Mouse (Mus musculus): ENCODE results near the gene Rps6ka5.

The Rps6ka5 gene

DNA sequence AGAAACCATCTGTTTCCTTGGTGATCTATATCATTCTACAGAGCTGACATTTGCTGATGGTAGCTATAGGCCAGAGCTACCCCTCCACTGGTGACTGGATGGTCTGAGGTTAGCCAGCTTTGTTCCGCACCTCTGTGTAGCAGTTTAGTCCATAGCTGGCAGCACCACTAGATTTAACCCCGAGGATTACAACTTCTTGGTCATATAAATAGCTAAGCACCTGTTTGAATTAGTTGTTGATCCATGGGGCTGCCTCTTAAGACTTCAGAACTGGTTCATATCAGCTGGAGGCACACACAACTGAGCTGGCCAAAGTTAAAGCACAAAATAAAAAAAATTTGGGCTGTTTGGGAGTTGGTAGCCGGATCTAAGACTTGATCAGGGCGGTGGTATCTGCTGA, 193.6 kb downstream of the Rps6ka5 start:
- no peak for DNase-seq (ENCODE audit: low read depth, low spot score)

DNA sequence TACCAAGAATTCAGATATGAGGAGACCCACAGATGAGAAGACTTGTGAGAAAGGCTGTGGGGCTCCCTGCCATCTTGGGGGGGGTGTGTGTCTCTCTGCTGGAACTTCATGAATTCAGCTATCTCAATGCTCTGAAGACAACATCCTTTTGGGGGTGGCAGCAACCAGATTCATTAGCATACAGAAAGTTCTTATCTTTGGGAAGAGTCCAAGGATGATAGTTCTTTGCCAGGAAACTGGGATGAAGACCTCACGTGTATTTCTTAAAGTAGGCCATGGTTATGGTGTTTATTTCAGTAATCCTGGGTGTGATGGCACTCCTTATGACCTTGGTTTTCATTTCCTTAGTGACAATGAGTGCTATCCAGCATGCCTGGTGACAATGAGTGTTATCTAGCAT, 195.0 kb downstream of the Rps6ka5 start:
- DNase-seq (ENCODE audit: low read depth, low spot score) = no peak

DNA sequence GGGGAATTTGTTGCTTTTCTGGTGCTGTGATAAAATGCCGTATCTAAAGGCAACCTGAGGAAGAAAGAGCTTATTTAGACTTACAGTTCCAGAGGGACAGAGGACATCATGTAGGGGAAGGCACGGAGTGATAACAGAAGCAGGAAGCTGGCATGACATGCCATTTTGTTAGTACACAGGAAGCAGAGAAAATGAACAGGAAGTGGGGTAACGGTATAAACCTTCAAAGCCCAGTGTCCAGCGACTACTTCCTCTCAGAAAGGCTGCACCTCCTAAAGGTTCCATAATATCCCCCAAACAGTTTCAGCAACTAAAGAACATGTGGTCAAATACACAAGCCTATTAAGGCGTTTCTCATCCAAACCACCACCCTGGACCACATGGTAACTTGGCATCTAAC, 195.9 kb downstream of the Rps6ka5 start:
- DNase-seq (ENCODE audit: low read depth, low spot score) = no peak

DNA sequence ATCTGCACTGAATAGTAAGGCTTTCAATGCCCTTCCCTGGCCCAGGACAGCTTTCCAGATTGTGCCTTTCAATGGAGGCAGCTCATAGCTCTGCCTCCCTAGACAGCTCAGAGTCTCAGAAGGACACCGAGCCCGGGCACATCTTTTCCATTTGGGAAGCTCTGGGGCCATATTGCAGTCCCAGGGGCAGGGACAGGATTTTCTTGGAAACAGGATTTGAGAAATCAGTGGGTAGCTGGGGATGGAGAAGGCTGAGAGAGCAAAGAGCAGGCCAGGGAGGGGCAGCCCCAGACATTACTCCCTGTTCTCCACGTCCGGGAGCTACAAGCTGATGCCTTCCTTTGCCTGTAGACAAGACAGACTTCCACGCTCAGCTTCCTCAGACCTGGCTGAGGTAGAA, 197.1 kb downstream of the Rps6ka5 start:
- DNase-seq (ENCODE audit: low read depth, low spot score) = no peak

DNA sequence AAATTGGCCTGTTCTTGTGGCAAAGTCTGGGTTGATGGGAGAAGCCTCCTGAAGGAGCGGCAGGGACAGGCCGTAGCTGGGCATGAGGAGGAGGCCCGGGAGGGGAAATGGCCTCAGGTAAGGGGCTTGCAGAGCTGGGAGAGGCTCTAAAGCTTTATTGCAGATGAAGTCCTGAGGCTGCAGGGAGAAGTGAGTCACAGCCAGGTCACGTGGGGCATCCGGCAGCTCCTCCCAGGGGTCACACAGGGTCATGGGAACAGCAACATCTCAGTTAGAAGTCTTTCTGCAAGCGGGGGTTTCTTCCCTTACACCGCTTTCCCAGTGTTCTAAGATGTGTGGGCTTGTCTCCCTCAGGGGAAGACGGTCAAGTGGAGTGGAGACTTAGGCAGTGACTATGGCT, 197.6 kb downstream of the Rps6ka5 start:
- no peak for DNase-seq (ENCODE audit: low read depth, low spot score)

DNA sequence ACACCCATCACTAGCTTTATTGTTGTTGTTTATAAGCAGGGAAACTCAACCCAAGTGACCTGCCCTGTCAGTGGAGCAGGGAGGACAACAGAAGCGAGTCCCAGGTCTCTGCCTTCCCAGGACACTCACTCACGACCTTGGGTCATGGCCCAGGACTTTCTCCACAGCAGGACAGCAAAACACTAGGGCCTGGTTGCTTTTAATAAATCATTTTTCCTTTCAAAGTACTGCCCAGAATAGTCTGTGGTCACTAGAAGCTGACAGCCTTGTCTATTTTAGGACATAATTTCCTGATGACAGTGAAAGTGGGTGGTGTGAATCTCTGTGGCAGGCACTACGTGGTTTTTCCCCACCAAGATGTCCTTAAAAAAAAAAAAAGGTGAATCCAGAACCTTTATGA, 198.5 kb downstream of the Rps6ka5 start:
- no peak for DNase-seq (ENCODE audit: low read depth, low spot score)

DNA sequence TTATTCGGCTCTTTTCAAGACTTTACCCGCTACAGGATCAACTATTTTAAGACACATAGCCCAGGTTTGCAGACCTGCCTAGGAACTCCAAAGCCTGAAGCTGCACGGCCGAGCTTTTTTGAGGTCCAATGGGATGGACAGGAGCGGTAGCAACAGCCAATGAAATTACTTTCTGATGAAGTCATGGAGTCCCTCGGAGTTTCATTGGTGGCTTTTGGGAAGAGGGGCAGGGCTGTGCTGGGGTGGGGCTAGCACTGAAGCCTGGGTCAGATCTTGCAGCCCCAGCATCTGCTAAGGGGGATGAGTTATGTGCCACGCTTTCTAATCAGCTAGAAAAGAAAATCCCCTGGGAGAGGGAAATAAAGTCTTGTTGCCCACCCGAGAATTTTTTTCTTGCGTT, 199.0 kb downstream of the Rps6ka5 start:
- DNase-seq (ENCODE audit: low read depth, low spot score) = peak; percentile 59

DNA sequence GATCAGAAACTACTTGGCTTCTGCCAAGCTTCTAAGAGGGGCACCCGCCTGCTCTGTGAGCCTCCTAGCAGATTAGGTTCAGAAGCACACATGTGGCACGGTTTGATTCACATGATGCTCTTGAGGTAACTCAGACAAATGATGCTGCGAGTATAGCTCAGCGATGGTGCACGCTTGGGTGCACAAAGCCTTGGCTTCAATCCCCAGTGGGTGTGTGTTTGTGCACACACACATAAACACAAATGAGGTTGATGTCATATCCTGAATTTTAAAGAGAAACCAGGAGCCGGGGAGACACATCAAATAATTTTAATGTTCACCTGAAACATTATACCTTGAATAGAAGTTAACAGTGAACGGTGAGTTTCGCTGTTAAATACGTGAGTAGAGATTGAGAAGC, 199.5 kb downstream of the Rps6ka5 start:
- no peak for DNase-seq (ENCODE audit: low read depth, low spot score)

DNA sequence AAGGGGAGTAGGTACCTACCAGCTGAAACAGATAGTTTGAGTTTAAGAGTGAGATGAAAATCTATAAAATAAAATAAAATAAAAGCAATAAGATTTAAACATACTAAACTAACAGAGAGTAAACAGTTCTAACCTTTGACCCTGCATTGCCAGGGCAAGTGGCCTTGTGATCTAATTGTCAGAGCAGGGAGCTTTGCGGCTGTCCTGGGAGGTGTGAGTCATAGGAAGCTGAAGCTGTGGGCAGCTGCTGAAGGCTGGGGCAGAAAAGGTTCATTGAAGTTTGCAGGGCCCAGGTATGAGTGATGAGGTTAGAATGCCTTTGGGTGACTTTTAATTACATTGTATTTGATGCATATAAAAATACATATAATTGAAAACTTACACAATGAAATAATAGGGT, 200.8 kb downstream of the Rps6ka5 start:
- DNase-seq (ENCODE audit: low read depth, low spot score) = no peak

DNA sequence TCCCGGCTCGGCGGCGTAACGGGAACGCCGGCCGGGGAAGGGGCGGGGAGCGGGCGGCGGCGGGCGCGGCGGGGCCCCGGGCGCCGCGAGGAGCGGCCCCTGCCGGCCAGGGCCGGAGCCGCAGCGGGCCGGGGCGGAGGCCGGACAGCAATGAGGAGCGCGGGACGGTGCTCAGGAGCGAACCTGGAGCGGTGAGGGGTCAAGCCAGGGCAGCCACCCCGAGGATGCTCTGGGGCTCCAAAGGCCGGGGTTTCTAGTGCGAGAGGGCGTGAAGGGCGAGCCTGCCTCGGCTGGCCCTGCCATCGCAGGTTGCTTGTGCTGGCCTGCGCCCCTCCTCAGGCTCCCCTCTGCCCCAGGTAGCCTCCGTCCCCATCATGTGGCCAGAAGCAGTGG, 206.0 kb downstream of the Rps6ka5 start, which contains the start of gene Ttc7b:
Gene Ttc7b, minus strand, starts transcription at position 33 of the 393 bp plus-strand sequence.
- DNase-seq (ENCODE audit: low read depth, low spot score) = peak; percentile 44

DNA sequence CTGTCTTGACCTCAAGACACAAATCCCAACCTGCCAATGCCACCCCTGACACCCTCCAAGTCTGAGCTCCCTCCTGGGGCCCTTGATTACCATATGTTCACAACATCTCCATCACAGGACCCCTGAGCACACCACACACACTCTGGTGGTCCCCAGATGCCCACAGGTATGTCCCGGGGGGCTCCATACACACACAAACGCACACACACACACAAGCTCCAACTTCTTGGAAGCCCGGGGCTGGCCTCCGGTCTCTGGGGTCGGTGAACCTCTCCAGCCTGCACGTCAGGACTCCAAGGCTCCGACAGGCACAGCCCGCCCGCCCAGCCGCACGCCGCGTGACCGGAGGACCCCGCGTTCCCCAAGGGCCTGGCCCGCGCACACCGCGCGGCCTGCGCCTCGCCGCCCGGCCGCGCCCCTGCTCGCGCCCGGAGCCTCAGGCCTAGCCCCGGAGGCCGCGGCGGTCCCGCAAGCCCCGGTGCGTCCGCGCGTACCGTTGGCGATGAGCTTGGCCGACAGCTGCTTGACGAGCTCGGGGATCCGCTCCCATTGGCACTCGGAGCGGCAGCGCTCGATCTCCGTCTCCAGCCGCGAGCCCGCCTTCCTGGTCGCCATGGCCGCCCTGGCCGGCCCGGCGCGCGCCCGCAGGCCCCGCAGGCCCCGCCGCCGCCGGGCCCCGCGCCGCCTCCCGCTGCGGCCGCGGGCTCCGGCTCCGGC, 206.5 kb downstream of the Rps6ka5 start:
- DNase-seq (ENCODE audit: low read depth, low spot score) = peak; percentile 33

DNA sequence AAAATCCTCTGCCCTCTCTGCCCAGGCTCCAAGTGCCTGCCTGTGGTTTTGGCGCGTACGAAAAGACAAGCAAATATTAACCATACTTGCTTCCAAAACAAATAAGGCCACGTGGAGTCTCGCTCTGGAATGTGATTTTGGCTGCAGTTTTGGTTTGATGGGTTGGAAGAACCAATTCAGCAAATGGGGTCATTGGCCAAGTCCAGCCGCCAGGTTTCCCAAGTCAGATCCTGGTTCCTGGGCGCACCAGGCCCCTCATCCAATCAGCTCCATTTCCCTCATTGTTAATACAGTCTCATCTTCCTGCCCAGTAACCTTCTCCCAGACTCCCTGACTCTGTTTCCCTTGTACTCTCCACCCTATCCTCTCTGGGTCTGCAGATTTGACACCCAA, 207.1 kb downstream of the Rps6ka5 start:
- DNase-seq (ENCODE audit: low read depth, low spot score) = no peak

DNA sequence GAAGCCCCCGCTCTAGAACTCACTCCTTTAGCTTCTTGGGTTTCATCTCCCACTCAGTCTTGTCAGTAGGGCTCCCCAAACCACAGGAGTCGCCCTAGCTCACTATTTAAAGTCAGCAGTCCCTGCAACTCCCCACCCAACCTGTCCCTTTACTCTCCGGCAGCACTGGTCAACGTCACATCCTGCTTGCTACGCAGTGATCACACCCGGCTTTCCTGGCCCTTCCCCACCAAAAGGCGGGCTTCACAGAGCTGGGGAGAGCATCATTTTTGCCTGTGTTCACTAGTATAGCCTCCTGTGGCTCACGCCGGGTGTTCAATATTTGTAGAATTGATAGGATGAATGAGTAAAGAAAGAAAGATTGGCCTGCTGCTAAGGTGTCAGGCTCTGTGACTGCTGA, 209.4 kb downstream of the Rps6ka5 start:
- no peak for DNase-seq (ENCODE audit: low read depth, low spot score)

DNA sequence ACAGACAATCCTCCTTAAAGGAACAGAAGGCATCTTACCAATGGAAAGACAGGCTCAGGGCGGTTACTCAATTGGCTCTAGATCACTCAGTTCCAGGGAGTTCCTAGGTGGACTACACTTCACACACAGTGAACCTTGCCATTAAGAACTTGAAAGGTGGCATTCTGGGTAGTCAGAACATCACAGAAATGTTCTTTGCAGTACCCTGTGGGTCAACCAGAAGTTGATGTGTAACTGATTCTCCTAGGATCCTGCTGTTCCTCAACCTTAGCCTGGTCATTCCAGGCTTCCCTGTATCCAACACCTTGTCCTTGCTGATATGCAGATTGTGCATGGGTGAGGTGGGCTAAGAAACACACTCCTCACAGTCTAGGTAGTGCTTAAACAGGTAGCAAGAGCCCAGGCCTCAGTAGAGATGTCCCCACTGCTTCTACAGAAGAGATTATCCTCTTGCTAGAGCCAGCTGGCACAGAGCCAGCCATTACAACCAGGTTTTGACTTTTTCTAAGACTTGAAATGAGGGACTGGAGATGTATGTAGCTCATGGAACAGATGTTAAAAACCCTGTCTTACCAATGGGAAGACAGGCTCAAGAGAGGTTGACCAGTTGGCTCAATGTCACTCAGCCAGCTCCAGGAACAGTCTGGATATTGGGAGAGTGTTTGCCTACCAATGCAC, 210.5 kb downstream of the Rps6ka5 start:
- no peak for DNase-seq (ENCODE audit: low read depth, low spot score)

DNA sequence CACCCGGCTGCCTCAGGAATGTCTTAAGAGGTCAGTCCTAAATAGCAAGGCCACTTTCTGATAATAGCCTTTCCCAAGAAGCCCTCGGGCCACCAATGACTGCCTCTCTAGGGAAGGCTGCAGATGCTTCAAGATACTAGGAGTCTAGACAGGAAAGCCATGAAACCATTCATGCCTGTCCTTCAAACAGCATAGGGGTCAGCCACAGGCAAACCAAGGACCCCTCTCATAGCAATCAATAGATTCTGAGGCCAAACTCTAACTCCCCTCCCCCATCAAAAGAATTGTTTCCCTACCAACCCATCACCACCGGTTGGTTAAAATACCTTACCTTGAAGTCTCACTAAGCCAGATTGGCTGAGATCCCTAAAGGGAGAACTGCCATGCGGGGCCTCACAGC, 211.3 kb downstream of the Rps6ka5 start:
- DNase-seq (ENCODE audit: low read depth, low spot score) = no peak

DNA sequence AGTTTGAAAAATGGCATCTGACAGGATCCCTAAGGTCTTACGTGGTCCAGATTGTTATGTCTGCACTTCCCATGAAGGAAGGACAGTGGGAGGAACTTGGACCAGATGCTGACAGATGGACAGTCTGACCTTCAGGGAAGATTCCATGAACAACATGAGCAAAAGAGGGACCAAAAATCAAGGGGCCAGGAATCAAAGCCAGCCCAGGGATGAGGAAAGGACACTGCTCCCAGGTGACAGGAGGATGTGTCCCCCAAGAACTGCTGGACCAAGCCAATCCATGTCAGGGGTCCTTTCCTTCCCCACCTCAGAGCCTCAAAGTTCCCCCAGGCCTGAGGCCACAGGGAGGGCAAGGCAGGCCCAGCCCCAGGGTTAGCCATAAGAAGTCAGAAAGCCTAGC, 212.2 kb downstream of the Rps6ka5 start:
- DNase-seq (ENCODE audit: low read depth, low spot score) = no peak

DNA sequence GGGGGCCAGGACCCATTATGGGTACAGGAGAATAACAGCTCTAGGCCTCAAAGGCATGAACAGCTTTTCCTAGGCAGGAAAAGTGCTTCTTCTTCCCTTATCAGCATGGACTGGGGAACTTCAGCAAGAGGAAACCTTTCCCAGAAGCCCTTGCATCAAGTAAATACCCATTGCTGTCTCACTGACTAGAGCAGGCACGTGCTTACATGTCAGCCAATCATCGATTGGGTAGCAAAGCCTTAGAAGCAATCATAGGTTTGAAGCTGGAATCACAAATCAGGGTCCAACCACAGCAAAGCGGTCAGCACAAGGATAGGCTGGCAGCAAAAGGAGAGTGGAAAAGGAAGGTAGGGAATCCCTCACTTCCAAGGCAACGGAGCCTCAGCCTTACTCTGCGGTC, 213.7 kb downstream of the Rps6ka5 start:
- DNase-seq (ENCODE audit: low read depth, low spot score) = no peak

DNA sequence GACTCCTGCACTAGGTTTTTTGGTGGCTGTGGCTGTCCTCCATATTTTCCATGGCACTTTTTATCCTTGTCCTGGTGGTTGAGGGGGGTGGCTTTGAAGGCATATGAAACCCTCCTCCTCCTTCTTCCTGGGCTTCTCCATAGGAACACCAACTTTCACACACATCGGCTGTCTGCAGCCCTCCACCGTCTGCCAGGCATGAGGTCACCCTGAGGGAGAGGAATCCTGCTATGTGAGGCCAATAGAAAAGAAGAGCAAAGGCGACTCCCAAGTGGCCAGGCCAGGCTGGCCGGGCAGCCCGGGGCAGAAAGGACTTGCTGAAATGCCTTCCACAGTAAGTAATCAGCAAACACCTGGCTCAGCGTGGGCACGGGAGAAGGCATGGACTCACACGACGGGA, 214.1 kb downstream of the Rps6ka5 start:
- DNase-seq (ENCODE audit: low read depth, low spot score) = no peak

DNA sequence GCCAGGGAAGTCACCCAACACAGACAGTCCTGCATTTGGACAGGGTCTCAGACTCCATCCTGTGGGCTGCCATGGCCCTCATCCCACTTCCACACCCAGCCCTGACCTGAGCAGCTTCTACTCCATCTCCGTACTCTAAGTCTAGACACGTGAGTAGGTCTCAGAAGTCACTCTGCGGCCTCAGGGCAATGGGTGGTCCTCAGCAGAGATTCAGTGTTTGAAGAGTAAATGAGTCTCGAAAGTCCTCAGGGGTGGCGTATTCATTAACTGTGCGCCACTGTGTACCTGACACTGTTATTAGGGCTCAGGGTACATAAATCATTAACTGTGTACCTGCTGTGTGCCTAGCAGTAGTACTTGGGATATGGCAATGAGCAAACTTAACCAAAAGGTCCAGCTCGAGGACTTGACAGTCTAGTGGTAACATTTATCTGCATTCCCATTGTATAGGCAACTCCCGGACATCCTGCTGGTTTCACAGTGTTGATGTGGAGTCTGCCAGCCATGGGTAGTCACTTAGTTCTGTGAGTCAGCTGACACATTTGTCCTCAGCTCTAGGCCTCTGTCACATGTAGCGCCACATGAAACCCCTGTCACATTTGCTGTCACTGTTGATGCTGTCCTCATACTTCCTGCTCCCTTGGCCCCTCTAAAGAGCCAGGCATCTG, 217.0 kb downstream of the Rps6ka5 start:
- DNase-seq (ENCODE audit: low read depth, low spot score) = no peak

DNA sequence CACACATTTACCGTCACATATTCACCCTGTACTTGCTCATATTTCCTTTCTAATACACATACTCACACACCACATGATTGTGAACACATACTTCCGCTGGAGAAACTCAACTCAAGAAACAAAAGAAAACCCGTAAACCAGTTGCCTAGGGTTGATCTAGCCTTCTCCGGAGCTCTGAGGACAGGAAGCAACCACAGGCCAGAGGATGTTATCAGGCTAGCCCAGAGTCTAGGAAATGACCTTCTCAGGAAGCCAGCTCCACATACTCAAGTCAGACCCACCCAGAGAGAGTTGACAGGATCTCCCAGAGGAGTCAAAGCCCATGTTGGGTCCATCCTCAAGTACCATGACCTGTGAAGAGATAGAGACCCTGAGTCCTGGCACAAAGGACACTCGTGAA, 218.1 kb downstream of the Rps6ka5 start:
- DNase-seq (ENCODE audit: low read depth, low spot score) = no peak

DNA sequence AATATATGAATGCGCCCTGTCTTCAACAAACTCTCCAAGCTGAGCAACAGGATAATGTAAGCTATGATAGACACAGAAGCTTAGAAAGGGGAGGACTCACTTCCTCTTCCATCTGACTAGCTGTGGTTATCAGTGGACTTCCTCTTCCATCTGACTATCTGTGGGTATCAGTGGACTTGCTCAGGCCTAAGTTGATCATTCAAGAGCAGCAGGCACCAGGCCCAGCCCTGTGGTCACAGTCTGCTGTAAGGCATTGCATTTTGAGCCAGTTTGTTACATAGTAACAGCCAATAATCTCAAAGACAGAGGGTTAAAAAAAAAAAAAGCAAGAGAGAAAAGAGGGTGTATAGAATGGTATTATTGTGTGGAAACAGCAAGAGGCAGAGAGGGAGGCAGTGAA, 221.3 kb downstream of the Rps6ka5 start:
- DNase-seq (ENCODE audit: low read depth, low spot score) = no peak

DNA sequence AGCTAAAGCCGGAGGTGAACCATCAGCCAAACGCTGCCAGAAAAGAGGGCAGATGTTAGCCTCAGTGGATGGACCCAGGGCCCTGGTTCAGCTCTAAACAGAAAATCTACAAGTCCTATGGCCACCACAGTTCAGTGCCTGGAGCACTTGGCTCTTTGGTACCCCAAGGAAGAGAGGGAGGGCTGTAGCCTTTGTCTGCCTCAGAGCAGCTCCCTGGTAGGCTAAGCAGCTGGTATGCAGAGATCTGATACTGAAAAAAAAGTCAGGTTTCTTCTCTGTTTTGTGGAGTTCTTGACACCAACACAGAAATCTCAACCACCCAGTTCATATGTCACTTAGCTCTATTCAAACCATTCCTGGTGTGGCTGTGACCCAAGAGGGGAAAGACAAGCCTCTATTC, 222.2 kb downstream of the Rps6ka5 start:
- DNase-seq (ENCODE audit: low read depth, low spot score) = no peak

DNA sequence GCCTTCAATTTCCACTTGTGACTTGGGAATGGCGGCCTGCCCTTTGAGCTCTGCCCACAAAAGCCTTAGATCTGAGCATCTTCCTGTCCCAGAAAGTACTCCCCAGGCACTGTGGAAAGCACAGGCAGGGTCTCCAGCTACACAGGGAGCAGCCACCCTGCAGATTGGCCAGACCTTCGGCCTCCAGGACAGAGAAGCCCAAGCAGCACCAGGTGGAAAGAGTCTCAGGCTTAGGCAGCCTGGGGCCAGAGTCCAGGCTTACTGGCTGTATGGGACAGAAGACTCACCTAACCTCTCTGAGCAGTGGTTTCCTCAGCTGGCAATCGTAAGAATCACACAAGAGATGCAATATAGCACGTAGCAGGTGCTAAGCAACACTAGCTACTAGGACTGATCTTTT, 223.1 kb downstream of the Rps6ka5 start:
- DNase-seq (ENCODE audit: low read depth, low spot score) = no peak
